Mouse (Mus musculus) neural tube, embryonic 11.5 days (tissue): ENCODE measurements at regions not wholly inside any gene's neighbourhood (a gene's known extent, or its start where the extent isn't known, plus 50 kb on each side); places are given as distances from the start of the nearest gene placed in this dataset.

Source experiments
- ATAC-seq: fragments of 200-750 bp; cut with Nextera tagmentation; 2 replicates; pipeline ENCODE4 v1.8.0; 2017; ENCODE audit warnings: moderate number of reproducible peaks, mild to moderate bottlenecking, moderate TSS enrichment, moderate library complexity; ENCODE audit not compliant: insufficient read depth, low FRiP score, low TSS enrichment
- DNase-seq: peaks from one replicate; pipeline ENCODE4 v3.0.0-alpha.2; 2015; ENCODE audit warnings: low spot score
- H3K27ac ChIP-seq: fragments of 300-500 bp; sonication (generic); 2 replicates; pipeline ENCODE4 v1.5.1; 2014; ENCODE audit warnings: low read depth, mild to moderate bottlenecking, low read length
- H3K27me3 ChIP-seq: fragments of 300-500 bp; sonication (generic); 2 replicates; pipeline ENCODE4 v1.6.1; 2014; ENCODE audit warnings: mild to moderate bottlenecking, low read length, mixed read lengths; ENCODE audit not compliant: control insufficient read depth, insufficient read depth
- H3K36me3 ChIP-seq: fragments of 300-500 bp; sonication (generic); 2 replicates; pipeline ENCODE4 v1.6.1; 2014; ENCODE audit warnings: mild to moderate bottlenecking, low read length, moderate library complexity, mixed read lengths; ENCODE audit not compliant: control insufficient read depth, insufficient read depth
- H3K4me1 ChIP-seq: fragments of 300-500 bp; sonication (generic); 2 replicates; pipeline ENCODE4 v1.6.1; 2014; ENCODE audit warnings: low read length, mixed read lengths; ENCODE audit not compliant: control insufficient read depth, insufficient read depth
- H3K4me2 ChIP-seq: fragments of 300-500 bp; sonication (generic); 2 replicates; pipeline ENCODE4 v1.6.1; 2014; ENCODE audit warnings: low read depth, mild to moderate bottlenecking, moderate library complexity
- H3K4me3 ChIP-seq: fragments of 300-500 bp; sonication (generic); 2 replicates; pipeline ENCODE4 v1.5.1; 2014; ENCODE audit warnings: low read depth, low read length
- H3K9ac ChIP-seq: fragments of 300-500 bp; sonication (generic); 2 replicates; pipeline ENCODE4 v1.6.1; 2014; ENCODE audit warnings: mild to moderate bottlenecking, low read length
- H3K9me3 ChIP-seq: fragments of 300-500 bp; sonication (generic); 2 replicates; pipeline ENCODE4 v1.6.1; 2016; ENCODE audit warnings: low read length; ENCODE audit not compliant: control insufficient read depth
- WGBS: fragments of 180-500 bp; shearing (Covaris S2); extraction: QIAGEN DNeasy Blood & Tissue Kit; methylation state at CpG from one replicate; pipeline ENCODE4 v1.1.7; 2014; 5-methylcytosine and 5-hydroxymethylcytosine counted together

- DNase-seq (no peak), ATAC-seq (no peak)
- no peaks in the 10 kb centered on the region for H3K4me1 ChIP-seq
- H3K4me2 ChIP-seq = no peak overlapping the region
- H3K9me3 ChIP-seq = no peaks in the 10 kb centered on the region
- no peak overlapping the region for H3K9ac ChIP-seq
- no peaks in the 10 kb centered on the region for H3K36me3 ChIP-seq
- H3K4me3 ChIP-seq = no peak overlapping the region
- H3K27ac ChIP-seq = no peak overlapping the region
- 75% methylated on average over 8 of the region's 8 CpGs for WGBS
- no peaks in the 10 kb centered on the region for H3K27me3 ChIP-seq
Observed at GRCm38 (mm10) chr2:10861654-10862292, 310.1 kb upstream of the Prkcq start.

GRCm38 (mm10) chr2:10864451-10864850, 307.5 kb upstream of the Prkcq start:
- Histone ChIP-seq H3K4me1 (no peaks in the 10 kb centered on the region), H3K9me3 (no peaks in the 10 kb centered on the region), H3K4me3 (no peak overlapping the region), H3K9ac (no peak overlapping the region), H3K4me2 (no peak overlapping the region), H3K27ac (no peak overlapping the region), H3K36me3 (no peaks in the 10 kb centered on the region), H3K27me3 (no peaks in the 10 kb centered on the region)
- WGBS = 80% methylated on average over 2 of the region's 2 CpGs
- ATAC-seq (no peak), DNase-seq (no peak)

GRCm38 (mm10) chr2:10874303-10874702, 297.6 kb upstream of the Prkcq start:
- 88% methylated on average over 4 of the region's 4 CpGs for WGBS
- Histone ChIP-seq H3K4me2 (no peak overlapping the region), H3K9ac (no peak overlapping the region), H3K27ac (no peak overlapping the region), H3K4me3 (no peak overlapping the region), H3K4me1 (no peaks in the 10 kb centered on the region), H3K27me3 (no peaks in the 10 kb centered on the region), H3K9me3 (no peaks in the 10 kb centered on the region), H3K36me3 (no peaks in the 10 kb centered on the region)
- ATAC-seq (no peak), DNase-seq (no peak)

- DNase-seq = no peak
- Histone ChIP-seq H3K9ac (no peak overlapping the region), H3K9me3 (no peaks in the 10 kb centered on the region), H3K27ac (no peak overlapping the region), H3K4me2 (no peak overlapping the region), H3K27me3 (no peaks in the 10 kb centered on the region), H3K36me3 (no peaks in the 10 kb centered on the region), H3K4me3 (no peak overlapping the region), H3K4me1 (no peaks in the 10 kb centered on the region)
- 92% methylated on average over 3 of the region's 3 CpGs for WGBS
- no peak for ATAC-seq
Observed at GRCm38 (mm10) chr2:10901926-10902325, 270.0 kb upstream of the Prkcq start.

- no peak for ATAC-seq
- no peak overlapping the region for H3K27ac ChIP-seq
Observed at GRCm38 (mm10) chr2:10919955-10920354, 252.0 kb upstream of the Prkcq start.

GRCm38 (mm10) chr2:10920686-10921485, 251.0 kb upstream of the Prkcq start:
- no peak overlapping the region for H3K27ac ChIP-seq
- no peaks in the 10 kb centered on the region for H3K36me3 ChIP-seq
- H3K4me2 ChIP-seq = no peak overlapping the region
- WGBS = 67% methylated on average over 8 of the region's 8 CpGs
- no peaks in the 10 kb centered on the region for H3K4me1 ChIP-seq
- H3K9ac ChIP-seq = no peak overlapping the region
- no peak for DNase-seq
- no peak for ATAC-seq
- no peak overlapping the region for H3K4me3 ChIP-seq
- H3K9me3 ChIP-seq = no peaks in the 10 kb centered on the region
- no peaks in the 10 kb centered on the region for H3K27me3 ChIP-seq

More at GRCm38 (mm10) chr2:10919955-10920354, 252.0 kb upstream of the Prkcq start:
- Histone ChIP-seq H3K36me3 (no peaks in the 10 kb centered on the region), H3K4me3 (no peak overlapping the region), H3K9ac (no peak overlapping the region), H3K9me3 (no peaks in the 10 kb centered on the region), H3K27me3 (no peaks in the 10 kb centered on the region), H3K4me2 (no peak overlapping the region), H3K4me1 (no peaks in the 10 kb centered on the region)
- DNase-seq = no peak

- H3K9me3 ChIP-seq = no peaks in the 10 kb centered on the region
- WGBS = 44% methylated on average over 13 of the region's 13 CpGs
- no peak overlapping the region for H3K4me2 ChIP-seq
- no peaks in the 10 kb centered on the region for H3K36me3 ChIP-seq
- DNase-seq (no peak), ATAC-seq (no peak)
- H3K27ac ChIP-seq = no peak overlapping the region
- H3K27me3 ChIP-seq = no peaks in the 10 kb centered on the region
- H3K9ac ChIP-seq = no peak overlapping the region
- no peaks in the 10 kb centered on the region for H3K4me1 ChIP-seq
- no peak overlapping the region for H3K4me3 ChIP-seq
Observed at GRCm38 (mm10) chr2:10921486-10922450, 250.1 kb upstream of the Prkcq start.

- Histone ChIP-seq H3K4me2 (no peak overlapping the region), H3K27me3 (no peaks in the 10 kb centered on the region), H3K4me3 (no peak overlapping the region), H3K36me3 (no peaks in the 10 kb centered on the region), H3K9me3 (no peaks in the 10 kb centered on the region), H3K27ac (no peak overlapping the region), H3K4me1 (no peaks in the 10 kb centered on the region), H3K9ac (no peak overlapping the region)
- DNase-seq (no peak), ATAC-seq (no peak)
- WGBS = 82% methylated on average over 4 of the region's 4 CpGs
Observed at GRCm38 (mm10) chr2:10923984-10924383, 247.9 kb upstream of the Prkcq start.
